Mouse (Mus musculus) G1E (cell line): ENCODE data around the gene Dock4. TPM values are rescaled to one million over a fixed set of nuclear protein-coding genes. Genes with fewer than 3 reads are reported as not detected.

Experiments used
- ATAC-seq: 2 replicates; pipeline ENCODE4 v1.8.0; 2016; ENCODE audit warnings: mild to moderate bottlenecking; ENCODE audit not compliant: insufficient number of reproducible peaks, poor library complexity, low FRiP score, severe bottlenecking; ENCODE audit errors: extremely low read depth
- DNase-seq: peaks from one replicate; pipeline ENCODE4 v3.0.0; 2012; ENCODE audit warnings: low spot score
- H3K27me3 ChIP-seq: 2 replicates; pipeline ENCODE4 v1.6.1; 2012; ENCODE audit warnings: mild to moderate bottlenecking, low read length, inconsistent platforms; ENCODE audit not compliant: insufficient read depth
- H3K36me3 ChIP-seq: replicated peaks from 2 replicates; pipeline ENCODE3; 2012; ENCODE audit warnings: mild to moderate bottlenecking, inconsistent platforms
- H3K4me1 ChIP-seq: 2 replicates; pipeline ENCODE4 v1.6.1; 2012; ENCODE audit warnings: low read depth, low read length, inconsistent platforms, mixed read lengths; ENCODE audit not compliant: insufficient read depth
- H3K4me3 ChIP-seq: 2 replicates; pipeline ENCODE4 v1.5.1; 2012; ENCODE audit warnings: low read depth, mild to moderate bottlenecking, inconsistent platforms, low read length, moderate library complexity, mixed read lengths
- H3K9me3 ChIP-seq: replicated peaks from 2 replicates; pipeline ENCODE4 v1.6.1; 2012; ENCODE audit warnings: inconsistent platforms
- CTCF ChIP-seq: IDR thresholded peaks from 2 replicates; pipeline ENCODE4 v1.5.1; 2012; ENCODE audit warnings: low read depth, low read length, inconsistent platforms, mixed read lengths
- GATA1 ChIP-seq: IDR thresholded peaks from 2 replicates; pipeline ENCODE4 v1.6.1; 2012; ENCODE audit warnings: borderline replicate concordance, low read length, inconsistent platforms, mixed read lengths
- GATA2 ChIP-seq: IDR thresholded peaks from 2 replicates; pipeline ENCODE4 v1.6.1; 2012; ENCODE audit warnings: low read depth, low read length, inconsistent platforms, borderline replicate concordance
- POLR2AphosphoS5 ChIP-seq: IDR thresholded peaks from 2 replicates; pipeline ENCODE4 v1.6.1; 2012; ENCODE audit warnings: low read depth, low read length, inconsistent platforms; ENCODE audit not compliant: insufficient replicate concordance
- TAL1 ChIP-seq: conservative IDR thresholded peaks from 2 replicates; pipeline ENCODE4 v1.6.1; 2012; ENCODE audit warnings: low read depth, low read length, inconsistent platforms, mixed read lengths
- polyA plus RNA-seq: library from polyadenylated mRNA; stranded (reverse); fragments of >175 nt; gene quantifications from 2 replicates; pipeline ENCODE4 v1.2.3, GENCODE M21; 2012
- total RNA-seq, 2 experiments: library from RNA; stranded (forward) in 1 of 2; stranded (reverse) in 1 of 2; fragments of 200-1000 nt in 1 of 2; fragments of >200 nt in 1 of 2; fragmentation: Nextera tagmentation in 1 of 2; gene quantifications; 2 replicates each; pipeline ENCODE4 v1.2.3; 2014 to 2017

The Dock4 gene
- total and polyA plus RNA-seq, 3 experiments, result 0.01 to 1.2 (median 0.68) TPM

- no peak overlapping the region for H3K4me3 ChIP-seq
- no peak for DNase-seq
- H3K27me3 ChIP-seq, result no peaks in the 10 kb centered on the region
- TF ChIP-seq GATA1 (no peak), POLR2AphosphoS5 (no peak), TAL1 (no peak), GATA2 (no peak), CTCF (no peak)
- ATAC-seq, result no peak
- H3K9me3 ChIP-seq, result no peaks in the 10 kb centered on the region
- no peaks in the 10 kb centered on the region for H3K36me3 ChIP-seq
- H3K4me1 ChIP-seq, result no peaks in the 10 kb centered on the region
These were observed 191.7 kb downstream of the Dock4 start for GRCm38 (mm10) chr12:40637427-40637826.

- Histone ChIP-seq H3K9me3 (no peaks in the 10 kb centered on the region), H3K27me3 (no peaks in the 10 kb centered on the region), H3K4me3 (no peak overlapping the region), H3K4me1 (no peaks in the 10 kb centered on the region), H3K36me3 (no peaks in the 10 kb centered on the region)
- DNase-seq (no peak), ATAC-seq (no peak)
- TF ChIP-seq GATA1 (no peak), TAL1 (no peak), POLR2AphosphoS5 (no peak), CTCF (no peak), GATA2 (no peak)
These were observed 200.1 kb downstream of the Dock4 start for GRCm38 (mm10) chr12:40645869-40646268.

- no peak for DNase-seq
- H3K4me3 ChIP-seq, result no peak overlapping the region
- H3K4me1 ChIP-seq, result no peaks in the 10 kb centered on the region
- H3K9me3 ChIP-seq, result no peaks in the 10 kb centered on the region
- no peaks in the 10 kb centered on the region for H3K27me3 ChIP-seq
- no peak for ATAC-seq
- TF ChIP-seq POLR2AphosphoS5 (no peak), GATA1 (no peak), CTCF (no peak), TAL1 (no peak)
- H3K36me3 ChIP-seq, result no peaks in the 10 kb centered on the region
These were observed 208.6 kb downstream of the Dock4 start for GRCm38 (mm10) chr12:40654312-40654711.

- H3K9me3 ChIP-seq, result no peaks in the 10 kb centered on the region
- no peaks in the 10 kb centered on the region for H3K4me1 ChIP-seq
- ATAC-seq, result no peak
- no peaks in the 10 kb centered on the region for H3K27me3 ChIP-seq
- DNase-seq, result no peak
- no peak overlapping the region for H3K4me3 ChIP-seq
- no peaks in the 10 kb centered on the region for H3K36me3 ChIP-seq
- TF ChIP-seq GATA2 (no peak), CTCF (no peak), POLR2AphosphoS5 (no peak), TAL1 (no peak), GATA1 (no peak)
These were observed 210.1 kb downstream of the Dock4 start for GRCm38 (mm10) chr12:40655861-40656260.

- no peak for TF ChIP-seq POLR2AphosphoS5
- no peak for TF ChIP-seq TAL1
- no peak for TF ChIP-seq GATA1
- TF ChIP-seq CTCF, result no peak
- no peak for TF ChIP-seq GATA2
- Histone ChIP-seq H3K36me3 (no peaks in the 10 kb centered on the region), H3K9me3 (no peaks in the 10 kb centered on the region), H3K27me3 (no peaks in the 10 kb centered on the region), H3K4me1 (no peaks in the 10 kb centered on the region), H3K4me3 (no peak overlapping the region)
- no peak for DNase-seq
- no peak for ATAC-seq
These were observed 210.7 kb downstream of the Dock4 start for GRCm38 (mm10) chr12:40656438-40656837.

GRCm38 (mm10) chr12:40657229-40657885 is 211.6 kb downstream of the Dock4 start:
- Histone ChIP-seq H3K9me3 (no peaks in the 10 kb centered on the region), H3K4me1 (no peaks in the 10 kb centered on the region), H3K36me3 (no peaks in the 10 kb centered on the region), H3K4me3 (no peak overlapping the region), H3K27me3 (no peaks in the 10 kb centered on the region)
- no peak for DNase-seq
- TF ChIP-seq GATA2 (no peak), CTCF (no peak), GATA1 (no peak), TAL1 (no peak), POLR2AphosphoS5 (no peak)
- no peak for ATAC-seq
